Comparison of ENCODE assay signal across 1 mouse cellular context in the genomic region with DNA sequence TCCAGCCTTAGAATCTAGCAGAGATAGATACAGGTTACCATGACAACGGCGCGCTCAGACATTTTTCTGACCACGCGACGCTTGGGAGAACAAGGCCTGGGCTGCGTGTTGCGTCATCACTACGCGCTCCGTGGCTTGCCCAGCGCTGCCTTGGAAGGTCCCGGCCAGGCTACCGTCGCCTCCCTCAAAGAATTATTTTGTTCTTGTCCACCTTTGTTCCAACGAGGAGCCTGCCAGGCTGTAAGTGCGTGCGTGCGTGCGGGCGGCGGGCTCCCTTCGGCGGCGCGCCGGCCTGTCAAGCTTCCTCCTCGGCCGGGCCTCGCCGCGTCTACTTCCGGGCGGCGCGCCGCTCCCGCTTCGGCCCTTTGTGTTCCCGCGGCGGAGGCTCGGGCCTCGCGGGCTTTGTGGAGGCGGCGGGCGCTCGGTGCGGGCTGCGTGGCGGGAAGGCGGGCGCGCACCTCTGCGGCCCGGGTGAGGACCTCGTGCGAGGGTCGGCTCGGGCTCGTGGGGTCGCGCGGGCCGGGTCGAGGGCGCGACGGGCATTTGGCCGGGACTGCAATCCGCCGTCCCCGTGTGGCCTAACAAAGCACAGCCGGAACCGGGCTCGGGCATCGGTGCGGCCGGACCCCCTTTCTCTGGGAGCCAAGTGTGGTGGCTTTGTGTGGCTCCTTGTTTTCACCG.
TF ChIP-seq lines count a peak whose summit lies in the region.

TSS of gene Smarcad1 (plus strand) at position 93 of the 681 bp plus-strand sequence.

TF ChIP-seq in CH12.LX, 34 proteins besides CTCF, POLR2A, EP300 and RAD21 (continued from another document):
- TF ChIP-seq JUN (IDR thresholded peaks at IDR 0.05; ENCODE audit: insufficient read depth, low read depth, low read length) (no peak), ZKSCAN1 (IDR thresholded peaks at IDR 0.05; ENCODE audit: borderline replicate concordance, low read depth, low read length) (no peak), E2F4 (IDR thresholded peaks at IDR 0.05; ENCODE audit: insufficient replicate concordance, low read depth, low read length) (no peak), USF1 (IDR thresholded peaks at IDR 0.05; ENCODE audit: low read depth, low read length) (no peak), ETS1 (conservative IDR thresholded peaks at IDR 0.05; ENCODE audit: low read depth, low read length) (no peak), GABPA (IDR thresholded peaks at IDR 0.05; ENCODE audit: insufficient replicate concordance, low read depth, low read length) (no peak), SIN3A (IDR thresholded peaks at IDR 0.05; ENCODE audit: low read length) (peak; percentile 87), SMC3 (IDR thresholded peaks at IDR 0.05; ENCODE audit: low read depth, low read length) (no peak), MEF2A (IDR thresholded peaks at IDR 0.05; ENCODE audit: borderline replicate concordance, low read depth, low read length) (no peak; the same call in 1 of the 2 replicates), CHD2 (IDR thresholded peaks at IDR 0.05; ENCODE audit: low read length) (peak; percentile 84), JUND (conservative IDR thresholded peaks at IDR 0.05; ENCODE audit: low read depth, low read length) (no peak), ZC3H11A (IDR thresholded peaks at IDR 0.05; ENCODE audit: low read depth, low read length) (no peak), BHLHE40 (IDR thresholded peaks at IDR 0.05; ENCODE audit: low read depth, low read length) (no peak), HCFC1 (IDR thresholded peaks at IDR 0.05; ENCODE audit: low read depth, low read length) (peak; percentile 82), RCOR1 (conservative IDR thresholded peaks at IDR 0.05; ENCODE audit: low read depth, low read length) (no peak), CHD1 (IDR thresholded peaks at IDR 0.05; ENCODE audit: low read depth, low read length) (0 out of 2 replicates have a peak, but pooled peaks have one; percentile 23), TCF12 (IDR thresholded peaks at IDR 0.05; ENCODE audit: low read depth, low read length) (peak; percentile 71; the same call in 1 of the 2 replicates), TBP (conservative IDR thresholded peaks at IDR 0.05; ENCODE audit: low read depth, low read length) (0 out of 2 replicates have a peak, but pooled peaks have one; percentile 2), MXI1 (IDR thresholded peaks at IDR 0.05; ENCODE audit: low read depth, low read length) (peak; percentile 95)
